Mouse (Mus musculus) megakaryocyte, adult 5-6 weeks (primary cell): ENCODE data around the gene Adgrg7. TPM values are rescaled to one million over a fixed set of nuclear protein-coding genes. Genes with fewer than 3 reads are reported as not detected.

Source experiments
- ATAC-seq: 2 replicates; pipeline ENCODE4 v1.8.0; 2016; ENCODE audit warnings: mild to moderate bottlenecking, inconsistent platforms; ENCODE audit not compliant: poor library complexity, severe bottlenecking
- total RNA-seq, 2 experiments: library from RNA; stranded (forward) in 1 of 2; stranded (reverse) in 1 of 2; fragments of 153-499, 151-499 nt in 1 of 2; fragments of 221-1000, 200-1000 nt in 1 of 2; gene quantifications; 2 replicates each; pipeline versions ENCODE4 v1.2.3 to v1.2.4; 2015 to 2017

The Adgrg7 gene
- total RNA-seq, 2 experiments from 2014 or later: 2.0 TPM

DNA sequence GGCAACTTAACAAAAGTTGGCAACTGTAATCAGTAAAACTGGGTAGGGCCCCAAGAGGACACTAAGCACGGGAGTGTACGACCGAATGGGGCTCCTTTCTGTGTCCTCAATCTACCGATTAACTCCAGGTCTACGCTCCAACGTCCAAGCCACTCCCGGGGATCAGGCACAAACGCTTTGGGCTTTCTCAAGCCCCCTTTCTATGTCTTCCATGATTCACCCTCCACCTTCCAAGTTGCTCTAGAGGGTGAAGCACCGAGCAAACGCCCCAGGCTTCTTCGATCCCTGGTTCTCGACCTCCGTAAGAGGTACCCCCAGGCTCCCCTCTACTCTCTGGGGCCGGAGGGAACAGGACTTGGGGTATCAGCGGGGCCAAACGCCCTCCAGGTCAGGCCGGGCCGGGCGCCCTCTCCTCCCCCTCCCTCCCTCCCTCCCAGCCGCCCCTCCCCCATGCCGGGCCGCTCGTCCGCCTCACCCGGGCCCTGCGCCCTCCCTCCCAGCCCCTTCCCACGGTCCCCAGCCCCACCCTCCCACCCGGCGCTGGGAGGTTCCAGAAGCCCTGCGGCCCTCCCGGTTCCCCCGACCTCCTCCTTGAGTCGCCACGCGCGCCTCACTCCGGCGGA lies 79.0 kb downstream of the Adgrg7 start:
- ATAC-seq: peak; percentile 2

- ATAC-seq: 0 out of 2 replicates have a peak, but pooled peaks have one; percentile 9
Measured at GRCm38 (mm10) chr16:56715608-56716007, 80.0 kb downstream of the Adgrg7 start.

DNA sequence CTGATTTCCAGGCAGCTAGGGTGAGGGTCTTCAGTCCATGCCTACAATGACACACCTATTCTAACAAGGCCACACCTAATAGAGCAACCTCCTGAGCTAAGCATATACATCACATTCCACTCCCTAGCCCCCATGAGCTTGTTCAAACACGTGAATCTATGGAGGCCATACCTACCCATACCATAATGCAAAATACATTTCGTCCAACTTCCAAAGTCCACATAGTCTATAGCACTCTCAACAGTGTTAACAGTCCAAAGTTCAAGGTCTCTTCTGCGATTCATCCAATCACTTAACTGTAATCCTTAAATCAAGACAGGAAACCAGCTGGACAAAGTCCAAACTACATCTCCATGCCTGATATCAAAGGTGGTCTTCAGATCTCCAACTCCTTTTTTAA lies 85.6 kb downstream of the Adgrg7 start:
- no peak for ATAC-seq

DNA sequence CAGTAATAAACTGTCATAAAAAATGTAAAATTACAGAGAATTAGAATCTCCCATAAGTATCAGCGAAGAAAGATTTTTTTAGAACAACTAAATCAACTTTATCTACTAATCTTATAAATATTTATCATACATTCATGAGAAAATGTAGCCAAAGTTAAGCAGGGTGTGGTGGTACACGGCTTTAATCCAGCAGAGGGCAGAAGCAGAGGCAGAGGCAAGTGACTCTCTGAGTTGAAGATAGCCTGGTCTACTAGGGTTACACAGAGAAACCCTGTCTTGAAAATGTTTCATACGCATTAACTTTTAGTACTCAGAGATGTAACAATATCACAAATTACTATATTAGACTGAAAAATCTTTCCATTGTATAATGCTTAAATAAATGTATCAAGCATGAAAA lies 89.9 kb downstream of the Adgrg7 start:
- no peak for ATAC-seq

DNA sequence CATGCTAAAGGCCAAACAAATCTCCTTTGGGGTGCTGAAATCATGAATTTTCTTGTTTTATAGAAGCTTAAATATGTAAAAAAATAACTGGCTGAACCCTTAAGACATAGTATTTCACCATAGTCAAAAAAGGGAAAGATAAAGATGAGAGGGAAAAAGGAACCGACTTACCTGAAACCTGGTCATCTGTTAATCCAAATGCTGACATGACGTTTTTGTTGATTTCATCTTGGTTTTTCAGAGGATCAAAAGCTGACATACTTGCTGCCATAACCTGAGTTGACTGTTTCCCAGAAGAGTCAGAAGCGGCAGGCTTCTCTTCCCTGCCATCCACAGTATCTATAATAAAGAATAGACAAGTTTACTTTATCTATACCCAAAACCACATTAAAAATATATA lies 94.8 kb downstream of the Adgrg7 start:
- no peak for ATAC-seq

DNA sequence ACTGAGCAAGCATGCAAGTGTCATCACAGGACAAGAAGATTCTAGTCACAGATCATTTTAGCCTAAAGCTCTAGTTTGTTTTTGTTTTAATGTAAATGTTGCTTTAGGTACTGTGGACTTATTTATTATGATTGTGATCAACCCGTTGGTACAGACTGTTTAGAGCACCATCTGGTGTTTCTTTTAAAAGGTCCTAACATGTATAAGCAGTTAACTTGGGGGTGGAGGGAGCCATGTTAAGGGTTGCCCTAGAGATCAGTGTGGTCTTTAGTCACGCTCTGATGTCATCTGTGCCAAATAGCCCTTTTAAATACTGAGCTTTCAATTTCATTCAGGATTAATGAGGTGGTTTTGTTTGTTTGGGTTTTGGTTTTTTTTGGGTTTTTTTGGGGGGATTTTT lies 99.2 kb downstream of the Adgrg7 start:
- ATAC-seq: no peak

GRCm38 (mm10) chr16:56690715-56691114 lies 104.9 kb downstream of the Adgrg7 start:
- no peak for ATAC-seq

- ATAC-seq: no peak
Measured at GRCm38 (mm10) chr16:56686747-56687146, 108.9 kb downstream of the Adgrg7 start.

- no peak for ATAC-seq
Measured at GRCm38 (mm10) chr16:56681010-56681645, 114.5 kb downstream of the Adgrg7 start.

DNA sequence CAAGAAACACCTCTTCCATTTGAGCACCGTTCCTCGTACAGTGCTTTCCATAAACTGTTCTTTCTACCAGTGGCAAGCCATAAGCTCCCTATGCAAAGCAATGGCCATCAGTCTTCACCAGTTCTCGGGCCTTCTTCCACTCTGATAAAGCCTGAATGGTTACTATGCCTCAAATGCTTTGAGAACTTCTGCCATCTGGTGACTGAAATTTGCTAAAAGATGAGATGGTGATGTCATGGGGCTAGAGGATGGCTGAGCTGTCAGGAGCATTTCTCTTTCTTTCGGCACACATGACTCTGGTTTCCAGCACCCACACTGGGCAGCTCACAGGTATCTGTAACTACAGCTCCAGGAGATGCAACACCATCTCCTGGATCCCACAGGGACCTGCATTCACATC lies 118.5 kb downstream of the Adgrg7 start:
- no peak for ATAC-seq

Other genes starting within 250 kb of the Adgrg7 start
- 128 and 136 TPM in 2 replicates for gene Tfg, start 78.4 kb downstream of the Adgrg7 start, total RNA-seq (2015)
- 42.9 and 51.8 TPM in 2 replicates for gene Tfg, start 78.4 kb downstream of the Adgrg7 start, total RNA-seq (2017)
- 0.09 TPM in 1 of 2 replicates, not detected in the other for gene Tmem45a, start 90.3 kb upstream of the Adgrg7 start, total RNA-seq (2015)
- 0.04 TPM in 1 of 2 replicates, not detected in the other for gene Tmem45a, start 90.3 kb upstream of the Adgrg7 start, total RNA-seq (2017)
- not detected in 2 replicates for gene Lnp1, start 132.2 kb upstream of the Adgrg7 start, total RNA-seq (2015)
- not detected in 2 replicates for gene Lnp1, start 132.2 kb upstream of the Adgrg7 start, total RNA-seq (2017)